Mouse (Mus musculus): ENCODE measurements around the gene Tomm40l. TPM values are rescaled to one million over a fixed set of nuclear protein-coding genes. Genes with fewer than 3 reads are reported as not detected.

The Tomm40l gene
- polyA plus RNA-seq, 1 experiment from 2014 or later: 60.7 TPM

DNA sequence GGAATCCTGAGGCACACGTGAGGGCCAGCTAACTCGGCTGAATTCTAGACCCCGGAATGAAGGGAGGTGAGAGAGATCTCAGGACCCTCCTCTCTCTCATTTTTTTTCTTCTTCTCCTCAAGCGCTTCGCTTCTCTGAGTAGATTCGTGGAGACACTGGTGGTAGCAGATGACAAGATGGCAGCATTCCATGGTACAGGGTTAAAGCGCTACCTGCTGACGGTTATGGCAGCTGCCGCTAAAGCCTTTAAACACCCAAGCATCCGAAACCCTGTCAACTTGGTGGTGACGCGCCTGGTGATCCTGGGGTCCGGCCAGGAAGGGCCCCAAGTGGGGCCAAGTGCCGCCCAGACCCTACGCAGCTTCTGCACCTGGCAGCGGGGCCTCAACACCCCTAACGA is 30.1 kb upstream of the Tomm40l start:
- Histone ChIP-seq H3K4me3 (ENCODE audit: low read length) (peak overlapping the region; percentile 39), H3K9ac (ENCODE audit: low read length) (peak overlapping the region; percentile 48), H3K4me1 (ENCODE audit: control insufficient read depth, insufficient read depth, low read length) (peaks cover 33% of the 10 kb centered on the region), H3K36me3 (ENCODE audit: control insufficient read depth, insufficient read depth) (no peaks in the 10 kb centered on the region), H3K27me3 (ENCODE audit: control insufficient read depth, insufficient read depth, low read length) (no peaks in the 10 kb centered on the region), H3K4me2 (ENCODE audit: low read depth, low read length) (peak overlapping the region; percentile 58), H3K27ac (ENCODE audit: low read length) (peak overlapping the region; percentile 91), H3K9me3 (replicated peaks; ENCODE audit: control insufficient read depth, low read length) (no peaks in the 10 kb centered on the region)
- 53% methylated on average over 17 of the region's 17 CpGs for WGBS
- ATAC-seq (replicated peaks; ENCODE audit: extremely low read depth, insufficient read depth, low FRiP score): no peak

DNA sequence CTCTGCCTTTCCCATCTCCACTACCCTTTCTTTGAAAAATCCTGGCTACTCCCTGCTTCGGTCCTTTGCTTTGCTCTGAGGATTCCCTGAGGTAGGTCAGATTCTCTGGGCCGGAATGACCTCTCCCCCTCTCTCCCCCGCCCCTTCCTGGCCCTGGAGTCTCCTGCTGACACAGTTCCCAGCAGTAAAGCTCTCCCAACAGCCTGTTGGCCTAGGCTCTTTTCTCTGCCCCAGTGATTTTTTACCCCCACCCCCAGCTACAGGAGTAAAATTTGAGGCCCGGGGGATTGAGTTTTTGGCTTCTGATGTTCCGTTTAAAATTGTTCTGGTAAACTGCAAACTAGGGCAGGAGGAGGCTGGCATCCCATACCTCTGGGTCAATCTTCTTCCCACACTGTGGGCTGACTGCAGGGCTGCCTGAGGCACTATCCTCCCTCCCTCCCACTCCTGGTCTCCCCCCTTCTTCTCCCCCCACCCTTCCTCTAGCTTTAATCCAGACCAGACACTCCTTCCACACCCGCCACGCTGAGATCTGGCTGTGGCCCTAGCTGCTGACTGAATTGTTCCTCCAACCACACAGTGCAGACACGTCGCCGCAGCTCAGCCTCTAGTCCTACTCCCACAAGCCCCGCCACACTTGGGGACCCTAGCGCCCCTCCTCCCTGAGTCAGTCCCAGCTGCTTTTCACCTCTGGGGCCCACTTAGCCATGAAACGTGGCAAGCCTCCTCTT is 29.4 kb upstream of the Tomm40l start:
- 22% methylated on average over 13 of the region's 13 CpGs for WGBS
- Histone ChIP-seq H3K4me3 (ENCODE audit: low read length) (peak overlapping the region; percentile 39), H3K4me1 (ENCODE audit: control insufficient read depth, insufficient read depth, low read length) (peaks cover 34% of the 10 kb centered on the region), H3K9me3 (replicated peaks; ENCODE audit: control insufficient read depth, low read length) (no peaks in the 10 kb centered on the region), H3K27ac (ENCODE audit: low read length) (peak overlapping the region; percentile 91), H3K4me2 (ENCODE audit: low read depth, low read length) (peak overlapping the region; percentile 58), H3K36me3 (ENCODE audit: control insufficient read depth, insufficient read depth) (no peaks in the 10 kb centered on the region), H3K27me3 (ENCODE audit: control insufficient read depth, insufficient read depth, low read length) (no peaks in the 10 kb centered on the region), H3K9ac (ENCODE audit: low read length) (peak overlapping the region; percentile 48)
- ATAC-seq (replicated peaks; ENCODE audit: extremely low read depth, insufficient read depth, low FRiP score): peak; percentile 15; the same call in 1 of the 2 replicates

DNA sequence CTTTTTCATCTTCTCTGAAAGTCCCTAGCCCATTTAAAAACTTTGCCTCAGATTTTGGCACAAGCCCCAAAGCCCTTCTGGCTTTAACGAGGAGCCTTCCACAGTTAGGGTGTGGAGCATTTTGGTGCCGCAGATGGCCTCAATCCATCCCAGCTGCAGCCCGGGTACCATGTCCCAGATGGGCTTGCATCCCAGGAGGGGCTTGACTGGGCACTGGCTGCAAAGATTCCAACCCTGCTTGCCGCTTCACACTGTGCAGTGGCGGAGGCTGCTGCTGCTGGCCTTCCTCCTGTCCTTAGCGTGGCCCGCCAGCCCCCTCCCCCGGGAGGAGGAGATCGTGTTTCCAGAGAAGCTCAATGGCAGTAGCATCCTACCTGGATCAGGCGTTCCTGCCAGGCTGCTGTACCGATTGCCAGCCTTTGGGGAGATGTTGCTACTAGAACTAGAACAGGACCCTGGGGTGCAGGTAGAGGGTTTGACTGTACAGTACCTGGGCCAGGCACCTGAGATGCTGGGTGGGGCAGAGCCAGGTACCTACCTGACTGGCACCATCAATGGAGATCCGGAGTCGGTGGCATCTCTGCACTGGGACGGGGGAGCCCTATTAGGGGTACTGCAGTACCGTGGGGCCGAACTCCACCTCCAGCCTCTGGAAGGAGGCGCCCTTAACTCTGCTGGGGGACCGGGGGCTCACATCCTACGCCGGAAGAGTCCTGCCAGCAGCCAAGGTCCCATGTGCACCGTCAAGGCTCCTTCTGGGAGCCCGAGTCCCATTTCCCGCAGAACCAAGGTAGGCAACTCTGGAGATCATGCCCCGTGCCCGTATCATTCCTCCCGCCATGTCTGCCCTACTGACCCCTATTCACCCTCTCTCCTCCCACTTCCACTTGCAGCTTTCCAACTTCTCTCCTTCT is 28.6 kb upstream of the Tomm40l start, which contains the start of gene Ndufs2:
TSS of gene Ndufs2 (minus strand) at position 709 of the 914 bp plus-strand sequence.
- no peak for ATAC-seq (replicated peaks; ENCODE audit: extremely low read depth, insufficient read depth, low FRiP score)
- WGBS: 25% methylated on average over 26 of the region's 26 CpGs
- no peaks in the 10 kb centered on the region for H3K36me3 ChIP-seq (ENCODE audit: control insufficient read depth, insufficient read depth)
- H3K4me1 ChIP-seq (ENCODE audit: control insufficient read depth, insufficient read depth, low read length): peaks cover 38% of the 10 kb centered on the region
- peak within 1 kb of the TSS; percentile 91 for H3K27ac ChIP-seq (ENCODE audit: low read length)
- peak within 1 kb of the TSS; percentile 58 for H3K4me2 ChIP-seq (ENCODE audit: low read depth, low read length)
- H3K9me3 ChIP-seq (replicated peaks; ENCODE audit: control insufficient read depth, low read length): no peaks in the 10 kb centered on the region
- H3K4me3 ChIP-seq (ENCODE audit: low read length): peak within 1 kb of the TSS; percentile 39
- H3K27me3 ChIP-seq (ENCODE audit: control insufficient read depth, insufficient read depth, low read length): no peaks in the 10 kb centered on the region
- H3K9ac ChIP-seq (ENCODE audit: low read length): peak within 1 kb of the TSS; percentile 48

DNA sequence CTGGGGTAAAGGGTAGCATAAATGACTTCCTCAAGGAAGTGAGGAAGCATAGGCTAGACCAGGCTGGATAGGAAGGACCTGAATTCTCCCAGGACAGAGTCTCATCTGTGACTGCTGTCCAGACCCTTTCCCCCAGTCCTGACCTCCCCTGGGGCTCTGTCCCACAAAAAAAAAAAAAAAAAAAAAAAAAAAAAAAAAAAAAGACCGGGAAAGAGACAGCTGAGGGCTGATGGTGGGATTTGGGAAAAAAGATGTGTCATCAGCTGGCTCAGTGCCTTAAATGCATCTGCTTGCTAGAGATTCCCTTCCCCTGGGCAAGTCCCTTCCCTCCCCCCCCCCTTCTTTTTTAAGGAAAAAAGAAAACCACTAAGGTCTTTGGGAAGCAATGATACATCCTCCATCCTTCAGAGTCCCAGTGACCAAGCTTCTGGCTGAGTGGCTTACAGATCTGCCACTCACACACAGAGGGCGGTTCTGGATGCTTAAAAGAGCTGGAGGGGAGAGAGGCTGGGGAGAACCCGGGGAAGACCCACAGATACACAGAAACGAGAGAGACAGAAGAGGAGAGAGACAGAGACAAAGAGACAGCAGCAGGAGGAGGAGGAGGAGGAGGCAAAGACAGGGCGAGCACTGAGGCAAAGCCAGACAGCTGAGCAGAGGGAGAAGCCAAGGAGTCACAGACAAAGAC is 27.7 kb upstream of the Tomm40l start, which contains the start of gene Adamts4:
TSS of gene Adamts4 (plus strand) at position 509 of the 688 bp plus-strand sequence.
- peak within 1 kb of the TSS; percentile 91 for H3K27ac ChIP-seq (ENCODE audit: low read length)
- peak within 1 kb of the TSS; percentile 58 for H3K4me2 ChIP-seq (ENCODE audit: low read depth, low read length)
- no peaks in the 10 kb centered on the region for H3K9me3 ChIP-seq (replicated peaks; ENCODE audit: control insufficient read depth, low read length)
- 20% methylated on average over 5 of the region's 5 CpGs for WGBS
- H3K9ac ChIP-seq (ENCODE audit: low read length): peak within 1 kb of the TSS; percentile 48
- peak within 1 kb of the TSS; percentile 39 for H3K4me3 ChIP-seq (ENCODE audit: low read length)
- ATAC-seq (replicated peaks; ENCODE audit: extremely low read depth, insufficient read depth, low FRiP score): no peak
- peaks cover 42% of the 10 kb centered on the region for H3K4me1 ChIP-seq (ENCODE audit: control insufficient read depth, insufficient read depth, low read length)
- H3K27me3 ChIP-seq (ENCODE audit: control insufficient read depth, insufficient read depth, low read length): no peaks in the 10 kb centered on the region
- peaks cover 2% of the 10 kb centered on the region for H3K36me3 ChIP-seq (ENCODE audit: control insufficient read depth, insufficient read depth)

DNA sequence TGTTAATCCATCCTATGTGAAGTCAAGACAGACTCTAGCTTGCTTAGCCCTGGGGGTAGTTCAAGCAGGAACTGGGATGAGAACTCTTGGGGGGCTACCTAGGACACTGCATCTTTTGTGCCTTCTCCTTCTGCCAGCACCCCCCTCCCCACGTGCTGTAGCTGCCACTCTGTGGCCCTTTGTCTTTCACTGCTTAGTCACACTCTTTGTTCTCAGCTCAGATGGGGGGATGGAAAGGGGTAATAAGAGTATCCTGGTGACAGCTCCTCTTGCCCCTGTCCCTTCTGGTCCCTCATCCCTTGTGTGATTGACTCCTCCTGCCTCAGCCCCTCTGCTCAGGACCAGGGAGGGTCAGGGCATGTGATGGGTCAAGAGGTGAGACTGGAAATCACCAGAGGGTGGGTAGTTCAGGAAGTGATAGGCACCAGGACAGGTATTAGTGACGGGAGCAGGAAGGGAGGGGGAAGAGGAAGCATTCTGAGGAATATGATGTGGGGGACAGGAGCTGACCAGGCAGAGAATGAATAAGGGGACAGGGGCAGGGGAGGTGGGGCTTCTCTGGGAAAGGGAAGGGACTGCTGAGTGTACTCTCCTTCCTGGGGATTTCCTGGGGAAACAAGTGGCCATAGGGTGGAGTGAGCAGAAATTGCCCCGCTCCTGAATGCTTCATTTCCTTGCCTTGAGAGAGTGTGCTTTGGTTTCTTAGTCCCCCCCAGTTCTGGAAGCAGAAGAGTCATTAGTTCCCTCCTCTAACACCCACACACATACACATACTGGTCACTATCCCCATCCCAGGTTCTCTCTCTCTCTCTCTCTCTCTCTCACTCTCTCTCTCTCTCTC is 26.3 kb upstream of the Tomm40l start:
- peaks cover 42% of the 10 kb centered on the region for H3K4me1 ChIP-seq (ENCODE audit: control insufficient read depth, insufficient read depth, low read length)
- H3K4me2 ChIP-seq (ENCODE audit: low read depth, low read length): no peak overlapping the region; the same call in 1 of the 2 replicates
- no peak overlapping the region for H3K4me3 ChIP-seq (ENCODE audit: low read length)
- H3K27me3 ChIP-seq (ENCODE audit: control insufficient read depth, insufficient read depth, low read length): no peaks in the 10 kb centered on the region
- H3K9me3 ChIP-seq (replicated peaks; ENCODE audit: control insufficient read depth, low read length): no peaks in the 10 kb centered on the region
- ATAC-seq (replicated peaks; ENCODE audit: extremely low read depth, insufficient read depth, low FRiP score): no peak
- peaks cover 8% of the 10 kb centered on the region for H3K36me3 ChIP-seq (ENCODE audit: control insufficient read depth, insufficient read depth)
- peak overlapping the region; percentile 91 for H3K27ac ChIP-seq (ENCODE audit: low read length)
- H3K9ac ChIP-seq (ENCODE audit: low read length): no peak overlapping the region
- 40% methylated on average over 3 of the region's 3 CpGs for WGBS

DNA sequence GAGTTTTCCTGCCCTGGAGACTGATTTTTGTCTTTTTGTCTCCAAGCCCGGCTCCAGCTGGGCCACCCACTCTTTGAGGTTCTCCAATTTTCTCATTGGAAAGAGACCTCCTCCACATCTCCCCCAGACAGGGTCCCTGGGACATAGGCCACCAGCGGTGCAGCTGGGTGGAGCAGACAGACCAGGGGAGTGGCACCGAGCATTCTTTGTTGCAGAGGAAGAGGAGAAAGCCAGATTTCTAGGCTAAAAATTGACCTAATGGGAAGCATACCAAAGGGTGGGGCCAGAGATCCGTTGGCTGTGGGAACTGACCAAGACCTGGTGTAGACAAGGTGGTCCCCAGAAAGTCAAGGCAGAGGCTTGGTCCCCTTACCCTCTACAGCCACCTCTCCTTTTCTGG is 25.6 kb upstream of the Tomm40l start:
- Histone ChIP-seq H3K9me3 (replicated peaks; ENCODE audit: control insufficient read depth, low read length) (no peaks in the 10 kb centered on the region), H3K4me3 (ENCODE audit: low read length) (no peak overlapping the region), H3K9ac (ENCODE audit: low read length) (peak overlapping the region; percentile 70; the same call in 1 of the 2 replicates), H3K27me3 (ENCODE audit: control insufficient read depth, insufficient read depth, low read length) (no peaks in the 10 kb centered on the region), H3K4me2 (ENCODE audit: low read depth, low read length) (peak overlapping the region; percentile 76), H3K36me3 (ENCODE audit: control insufficient read depth, insufficient read depth) (peaks cover 15% of the 10 kb centered on the region), H3K27ac (ENCODE audit: low read length) (peak overlapping the region; percentile 91), H3K4me1 (ENCODE audit: control insufficient read depth, insufficient read depth, low read length) (peaks cover 42% of the 10 kb centered on the region)
- no peak for ATAC-seq (replicated peaks; ENCODE audit: extremely low read depth, insufficient read depth, low FRiP score)
- WGBS: 28% methylated on average over 4 of the region's 4 CpGs

DNA sequence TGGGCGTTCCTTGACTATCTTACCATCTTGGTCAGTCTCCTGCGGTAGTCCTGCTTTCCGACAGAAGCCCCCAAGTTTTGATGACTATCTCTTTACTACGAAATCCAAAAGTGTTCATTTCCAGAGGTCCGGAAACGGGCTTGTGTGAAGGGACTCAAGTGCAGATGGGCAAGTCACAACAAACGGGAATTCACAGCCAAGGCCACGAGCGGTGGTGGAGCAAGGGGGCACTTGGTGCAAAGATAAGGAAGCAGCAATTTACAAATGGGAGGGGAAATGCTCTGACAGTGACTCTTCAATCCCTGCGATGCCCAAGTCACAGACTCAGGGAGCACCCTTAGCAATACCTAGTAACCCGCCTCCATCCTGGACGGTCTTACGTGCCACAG is 25.1 kb upstream of the Tomm40l start:
- 8% methylated on average over 13 of the region's 13 CpGs for WGBS
- Histone ChIP-seq H3K4me3 (ENCODE audit: low read length) (peak overlapping the region; percentile 87), H3K4me1 (ENCODE audit: control insufficient read depth, insufficient read depth, low read length) (peaks cover 40% of the 10 kb centered on the region), H3K9me3 (replicated peaks; ENCODE audit: control insufficient read depth, low read length) (no peaks in the 10 kb centered on the region), H3K9ac (ENCODE audit: low read length) (peak overlapping the region; percentile 70), H3K4me2 (ENCODE audit: low read depth, low read length) (peak overlapping the region; percentile 76), H3K27me3 (ENCODE audit: control insufficient read depth, insufficient read depth, low read length) (no peaks in the 10 kb centered on the region), H3K36me3 (ENCODE audit: control insufficient read depth, insufficient read depth) (peaks cover 20% of the 10 kb centered on the region), H3K27ac (ENCODE audit: low read length) (peak overlapping the region; percentile 91)
- ATAC-seq (replicated peaks; ENCODE audit: extremely low read depth, insufficient read depth, low FRiP score): no peak
